Mouse (Mus musculus): ENCODE data around the gene Calm4. TPM values are rescaled to one million over a fixed set of nuclear protein-coding genes. Genes with fewer than 3 reads are reported as not detected.
A peak's percentile ranks its signal among the peaks of the same experiment; 100 is the strongest.
"Not testable (repeated sequence)": the region's sequence is repeated elsewhere in the genome, so short reads cannot be mapped to it uniquely, and the experiment has no call there.

Calm4 gene
- total RNA-seq, 2 experiments from 2014 or later, result not detected

DNA sequence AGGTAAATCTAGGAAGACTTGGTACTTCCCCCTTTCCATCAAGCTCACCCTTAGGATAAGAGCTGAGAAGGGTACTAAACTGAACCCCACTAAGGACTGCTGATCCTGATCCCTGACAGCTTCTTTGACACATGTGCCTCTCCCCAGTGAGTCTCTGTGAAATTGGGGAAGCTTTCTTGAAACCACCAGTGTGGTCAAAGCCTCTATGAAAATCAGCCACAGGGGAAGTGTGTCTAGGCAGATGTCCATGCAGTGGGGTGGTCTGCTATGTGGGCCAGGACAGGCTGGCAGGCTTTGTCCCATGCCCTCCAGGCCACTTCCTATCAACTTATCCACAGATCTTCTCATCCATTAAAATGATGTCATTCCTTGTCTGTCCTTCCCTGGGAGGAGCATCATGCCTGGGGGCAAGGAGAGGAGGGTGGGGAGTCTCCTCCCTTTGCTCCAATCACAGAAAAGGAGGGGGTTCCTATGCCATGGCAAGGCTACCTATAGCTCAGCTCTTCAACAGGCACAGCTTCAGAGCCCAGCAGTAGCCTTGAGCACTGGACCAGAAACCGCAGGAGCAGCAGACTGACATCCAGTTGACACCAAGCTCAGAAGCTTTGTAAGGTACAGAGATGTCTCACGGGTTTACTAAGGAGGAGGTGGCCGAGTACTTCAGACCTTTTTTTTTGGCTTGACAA is 16.2 kb downstream of the Calm4 start, which contains the start of gene Calm5:
Gene Calm5 (plus strand): TSS at position 526 of the 686 bp plus-strand sequence.
- DNase-seq (ENCODE audit: low spot score in 2 of 2); intact Hi-C loops (cut with DNase I): not testable (repeated sequence)

DNA sequence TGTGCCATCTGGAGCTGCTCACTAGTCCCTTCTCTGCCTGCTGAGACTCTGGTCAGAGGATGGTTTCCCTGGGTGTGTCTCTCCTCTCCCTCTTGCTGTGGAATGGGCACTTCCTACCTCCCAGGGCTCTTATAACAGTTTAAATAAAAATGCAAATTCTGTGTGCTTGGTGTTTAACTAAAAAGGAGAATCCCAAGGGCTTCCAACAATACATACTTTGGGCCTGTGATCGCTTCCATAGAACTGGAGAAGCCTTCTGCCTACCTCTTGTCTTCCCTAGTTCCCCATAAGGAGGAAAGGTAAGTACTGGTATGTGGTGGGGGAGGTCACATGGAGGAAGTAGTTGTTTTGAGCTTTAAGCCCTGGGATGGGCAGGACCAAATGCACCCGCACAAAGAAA is 17.3 kb downstream of the Calm4 start:
- no peak for DNase-seq (ENCODE audit: low spot score in 2 of 2)
- intact Hi-C loops (cut with DNase I), result no loop called here

DNA sequence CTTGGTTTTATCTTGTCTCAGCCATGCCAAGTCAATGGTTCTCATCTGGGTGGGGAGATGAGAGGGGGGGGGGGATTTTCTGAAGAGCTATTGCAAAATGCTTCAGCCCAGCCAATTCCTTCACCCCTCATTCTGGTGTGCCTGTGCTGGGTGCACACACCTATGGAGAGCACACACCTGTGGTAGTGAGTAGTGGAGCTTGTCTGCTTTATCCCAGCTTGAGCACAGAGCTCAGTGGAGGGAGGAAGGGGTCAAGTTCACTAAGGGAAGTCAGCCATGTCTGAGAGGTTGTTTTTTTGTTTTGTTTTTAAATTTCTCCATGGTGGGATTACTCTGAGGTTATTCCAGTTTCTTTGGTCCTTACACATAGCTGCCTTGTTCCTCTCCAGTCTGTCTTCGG is 18.7 kb downstream of the Calm4 start:
- DNase-seq (ENCODE audit: low spot score in 2 of 2), result no peak
- intact Hi-C loops (cut with DNase I), result no loop called here

DNA sequence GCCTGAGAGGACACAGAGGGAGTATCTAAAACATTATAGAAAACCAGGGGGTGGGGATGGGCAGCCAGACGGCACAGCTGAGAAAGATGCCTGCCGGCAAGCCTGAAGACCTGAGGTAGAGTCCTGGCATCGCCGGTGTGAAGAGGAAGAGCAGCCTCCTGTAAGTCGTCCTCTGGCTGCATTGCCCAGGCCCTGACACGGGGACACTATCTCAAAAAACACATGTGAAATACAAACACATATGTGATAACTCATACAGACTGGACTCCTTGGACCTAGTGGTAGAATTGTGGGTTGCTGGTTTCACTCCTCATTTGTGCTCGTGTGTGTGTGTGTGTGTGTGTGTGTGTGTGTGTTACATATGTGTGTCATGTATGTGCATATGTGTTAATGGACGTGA is 23.7 kb downstream of the Calm4 start:
- DNase-seq (ENCODE audit: low spot score in 2 of 2), result no peak
- intact Hi-C loops (cut with DNase I), result no loop called here

- DNase-seq (ENCODE audit: low spot score in 2 of 2), result no peak
- intact Hi-C loops (cut with DNase I), result no loop called here
These were observed 24.8 kb downstream of the Calm4 start for GRCm38 (mm10) chr13:3862325-3862724.

GRCm38 (mm10) chr13:3862922-3863580 is 25.5 kb downstream of the Calm4 start:
- intact Hi-C loops (cut with DNase I), result no loop called here

DNA sequence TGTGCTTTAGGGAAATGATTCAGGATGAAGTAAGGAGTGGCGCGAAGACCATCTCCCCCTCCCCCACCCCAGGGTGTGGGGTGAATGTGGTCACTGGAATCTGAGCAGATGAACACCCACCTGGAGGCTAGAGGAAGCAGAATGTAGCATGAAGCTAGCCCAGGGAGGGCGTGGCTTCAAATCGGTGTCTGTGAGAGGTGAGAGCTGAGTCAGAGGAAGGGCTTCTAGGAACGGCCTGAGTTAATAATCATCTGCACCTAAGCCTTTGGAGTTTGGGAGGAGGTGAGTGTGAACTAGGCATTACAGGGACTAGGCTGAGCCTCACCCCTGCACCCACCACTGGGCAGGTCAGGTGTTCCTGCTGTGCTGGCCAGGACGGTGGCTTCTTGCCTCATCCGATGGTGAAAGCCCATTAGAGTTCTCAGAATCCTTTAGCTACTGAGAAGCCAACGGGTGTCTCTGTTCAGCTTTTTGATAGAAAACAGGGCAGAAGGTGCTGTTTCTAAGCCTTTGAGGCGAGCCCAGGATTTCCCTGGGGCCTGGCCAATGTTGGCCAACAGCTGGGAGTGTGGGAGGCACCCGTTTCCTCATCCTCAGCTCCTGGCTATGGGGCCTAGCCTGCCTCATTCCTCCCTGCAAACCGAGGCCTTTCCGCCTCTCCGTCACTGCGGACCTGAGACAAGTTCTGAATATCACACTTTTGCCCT is 28.2 kb downstream of the Calm4 start:
- intact Hi-C loops (cut with DNase I), result no loop called here

More at GRCm38 (mm10) chr13:3862922-3863580, 25.5 kb downstream of the Calm4 start:
- peak; percentile 51 to 70 for DNase-seq (ENCODE audit: low spot score in 2 of 2)

DNA sequence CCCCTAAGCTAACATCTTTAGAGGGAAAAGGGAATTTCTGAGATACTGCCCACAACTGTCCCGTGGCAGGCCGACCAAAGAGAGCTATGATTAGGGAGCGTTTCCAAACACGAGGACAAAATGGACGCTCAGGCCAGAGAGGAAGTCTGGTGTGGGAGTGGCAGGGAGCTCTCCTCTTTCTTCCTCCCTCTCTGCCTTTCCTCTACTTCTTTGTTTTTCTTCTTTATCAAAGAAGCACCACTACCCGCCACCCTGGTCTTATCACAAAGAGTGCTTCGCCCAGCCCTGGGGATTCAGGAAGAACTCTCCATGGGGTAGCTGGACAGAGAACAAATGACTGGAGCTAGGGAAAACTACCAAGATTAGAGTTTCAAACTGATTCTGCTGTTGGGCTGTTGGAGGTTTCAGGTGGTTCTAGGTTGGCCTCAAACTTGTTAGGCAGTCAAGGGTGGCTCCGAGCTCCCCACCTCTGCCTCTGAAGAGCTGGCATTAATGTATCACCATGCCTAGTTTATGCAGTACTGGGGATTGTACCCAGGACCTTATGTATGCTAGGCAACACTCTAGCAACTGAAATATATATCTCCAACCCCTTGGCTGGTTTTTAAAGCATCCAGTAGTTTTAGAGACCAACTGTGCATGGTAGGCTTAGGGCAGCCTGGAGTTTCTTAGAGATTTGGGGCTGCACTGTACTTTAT is 28.9 kb downstream of the Calm4 start:
- intact Hi-C loops (cut with DNase I), result no loop called here
- no peak for DNase-seq (ENCODE audit: low spot score in 2 of 2)

More for the DNA sequence above, 28.2 kb downstream of the Calm4 start:
- DNase-seq (ENCODE audit: low spot score in 2 of 2), result no peak

DNA sequence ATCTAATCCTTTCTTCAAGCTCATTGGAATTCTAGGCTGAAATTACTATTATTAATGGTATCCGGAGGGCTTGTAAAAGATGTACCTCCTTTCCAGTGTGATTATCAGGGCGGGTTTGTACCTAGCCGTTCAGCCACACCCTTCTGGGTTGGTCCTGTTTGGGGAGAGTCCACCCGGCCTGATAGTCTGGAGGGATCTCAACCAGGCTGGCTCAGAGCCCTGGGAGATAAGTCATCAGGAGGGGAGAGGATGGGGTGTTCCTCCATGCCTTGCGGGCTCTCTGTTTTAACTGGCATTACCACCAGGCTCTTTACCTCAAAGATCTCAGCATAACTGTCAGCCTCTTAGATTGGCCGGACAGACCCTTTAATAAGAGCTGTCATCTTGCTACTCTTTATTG is 29.6 kb downstream of the Calm4 start:
- intact Hi-C loops (cut with DNase I), result no loop called here

GRCm38 (mm10) chr13:3869901-3870300 is 32.3 kb downstream of the Calm4 start:
- intact Hi-C loops (cut with DNase I), result no loop called here
- no peak for DNase-seq (ENCODE audit: low spot score in 2 of 2)

More for the DNA sequence above, 29.6 kb downstream of the Calm4 start:
- DNase-seq (ENCODE audit: low spot score in 2 of 2), result no peak

GRCm38 (mm10) chr13:3872832-3873231 is 35.3 kb downstream of the Calm4 start:
- intact Hi-C loops (cut with DNase I), result no loop called here

DNA sequence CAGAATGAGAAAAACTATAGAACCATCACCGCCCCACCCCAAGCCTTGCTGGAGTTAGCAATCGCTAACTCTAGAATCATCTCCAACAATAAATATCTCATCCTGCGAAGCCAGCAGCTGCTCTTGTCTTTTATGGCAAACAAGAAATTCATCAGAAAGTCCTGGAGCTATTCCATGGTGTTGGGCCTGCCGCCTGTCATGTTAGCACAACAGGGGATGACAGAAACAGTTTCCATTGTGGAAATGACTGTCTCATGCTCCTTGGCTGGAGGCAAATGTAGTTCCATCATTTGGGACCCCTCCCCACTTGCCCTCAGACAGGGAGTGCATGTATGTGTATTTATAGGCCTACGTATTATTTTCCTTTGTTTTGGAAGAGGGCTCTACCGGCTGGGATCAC is 38.9 kb downstream of the Calm4 start:
- intact Hi-C loops (cut with DNase I), result no loop called here
- no peak for DNase-seq (ENCODE audit: low spot score in 2 of 2)

More at GRCm38 (mm10) chr13:3872832-3873231, 35.3 kb downstream of the Calm4 start:
- no peak for DNase-seq (ENCODE audit: low spot score in 2 of 2)

DNA sequence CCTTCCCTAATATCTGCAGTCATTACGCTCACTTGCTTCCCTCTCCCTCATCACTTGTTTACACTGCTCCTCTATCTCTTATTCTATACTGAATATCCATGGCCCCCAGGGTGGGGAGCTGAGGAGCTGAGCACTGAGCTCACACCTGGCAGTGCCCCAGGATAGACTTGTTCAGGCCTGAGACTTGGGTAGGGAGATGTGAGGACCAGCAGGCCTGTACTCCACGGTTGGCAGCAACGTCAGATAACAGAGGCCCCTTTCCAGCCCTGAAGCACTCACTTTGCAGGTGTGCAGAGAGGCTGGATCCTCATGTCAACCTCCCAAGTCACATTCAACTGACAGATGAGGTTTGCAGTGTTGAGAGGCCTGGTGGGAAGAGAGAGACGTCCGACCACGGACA is 39.6 kb downstream of the Calm4 start:
- intact Hi-C loops (cut with DNase I), result no loop called here
- no peak for DNase-seq (ENCODE audit: low spot score in 2 of 2)

DNA sequence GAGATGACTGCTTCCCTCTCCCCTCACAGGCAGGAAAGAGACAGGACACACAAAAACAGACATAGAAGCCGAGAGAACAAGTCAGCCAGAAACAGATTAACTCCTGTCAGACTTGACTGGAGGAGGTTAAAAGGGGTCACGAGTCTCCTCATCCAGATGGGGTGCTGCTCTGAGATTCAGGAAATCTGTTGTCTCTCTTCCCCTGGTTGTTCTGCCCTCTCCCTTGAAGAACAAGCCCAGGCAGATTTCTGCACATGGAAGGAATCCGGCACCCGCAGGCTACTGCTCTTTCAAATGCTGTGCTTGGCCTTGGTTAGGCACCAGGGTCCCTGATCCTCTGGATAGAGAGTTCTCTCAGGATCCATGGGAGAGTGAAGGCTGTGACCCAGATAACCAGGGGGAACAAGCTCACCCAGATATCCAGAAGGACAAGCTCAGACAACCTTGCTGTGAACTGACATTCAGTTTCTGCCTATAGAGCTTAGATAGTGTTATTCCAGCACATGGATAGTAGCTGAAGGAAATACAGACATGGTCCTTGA is 40.2 kb downstream of the Calm4 start:
- no peak for DNase-seq (ENCODE audit: low spot score in 2 of 2)
- intact Hi-C loops (cut with DNase I), result no loop called here

GRCm38 (mm10) chr13:3886663-3887062 is 49.1 kb downstream of the Calm4 start:
- DNase-seq (ENCODE audit: low spot score in 2 of 2), result no peak
- intact Hi-C loops (cut with DNase I), result no loop called here

Other genes starting within 250 kb of the Calm4 start
- gene Fam208b, start 226.6 kb upstream of the Calm4 start, total RNA-seq (2021), result 10 to 100 TPM; 23.2 to 29.2 TPM
- 10 to 100 TPM; 47.6 to 51.9 TPM for gene Asb13, start 203.7 kb upstream of the Calm4 start, total RNA-seq (2021)
- not detected for gene Calml3, start 33.4 kb upstream of the Calm4 start, total RNA-seq (2021)
- gene Calm5, start 16.4 kb downstream of the Calm4 start, total RNA-seq (2021), result not detected
- 10 to 100 TPM; 50.6 to 53.3 TPM for gene Net1, start 80.5 kb downstream of the Calm4 start, total RNA-seq (2021)
- gene Tubal3, start 80.5 kb downstream of the Calm4 start, total RNA-seq (2021), result not detected
- under 1 TPM in 1 of 2 experiments, not detected in 1; 0.27 TPM for gene Ucn3, start 107.6 kb downstream of the Calm4 start, total RNA-seq (2021)
- gene Akr1c14, start 211.3 kb downstream of the Calm4 start, total RNA-seq (2021), result 1 to 10 TPM in 1 of 2 experiments, under 1 TPM in 1; 0.82 to 2.3 TPM